Mouse (Mus musculus) ES-Bruce4 (cell line): ENCODE results near the gene Nfam1.

Experiments
- CTCF ChIP-seq: IDR thresholded peaks from one replicate; pipeline ENCODE4 v1.8.1; 2011; ENCODE audit warnings: low read depth, low read length
- POLR2A ChIP-seq: IDR thresholded peaks from one replicate; pipeline ENCODE4 v1.8.1; 2011; ENCODE audit warnings: low read length; ENCODE audit not compliant: insufficient read depth

DNA sequence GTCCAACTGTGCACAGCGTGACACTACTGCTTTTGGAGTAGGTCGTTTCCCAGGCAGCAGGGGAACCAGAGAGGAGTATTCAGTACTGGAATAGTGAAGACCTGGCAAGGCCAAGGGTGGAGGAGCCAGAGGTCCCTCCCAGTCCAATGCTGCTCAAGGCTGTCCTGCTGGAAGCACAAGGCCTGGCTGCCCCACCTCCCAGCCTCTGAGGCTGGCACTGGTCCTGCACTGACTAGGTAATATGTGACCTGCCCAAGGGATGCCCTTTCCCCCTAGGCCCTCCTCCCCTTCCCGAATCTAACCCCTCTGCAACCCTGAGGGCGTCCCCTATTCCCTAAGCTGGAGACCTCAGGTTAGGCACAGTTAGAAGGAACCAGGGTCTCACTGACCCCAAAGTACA lies 70.6 kb downstream of the Nfam1 start:
- TF ChIP-seq POLR2A, result no peak
- no peak for TF ChIP-seq CTCF
